Mouse (Mus musculus): ENCODE results near the gene Actn4.

- TF ChIP-seq CTCF (IDR thresholded peaks at IDR 0.05; ENCODE audit: low read depth, low read length) (no peak), POLR2A (IDR thresholded peaks at IDR 0.05; ENCODE audit: borderline replicate concordance, low read depth, low read length) (peak; percentile 70; the same call in 1 of the 2 replicates)
These were observed at the start of gene Actn4 for GRCm38 (mm10) chr7:28961927-28962670.
